Mouse (Mus musculus) regulatory T cell (primary cell): ENCODE results near the gene Prlh.

Source experiments
- in situ Hi-C: fragments of 300-600 bp; cut with MboI, MseI; formaldehyde crosslinking; loops from one replicate; pipeline ENCODE4 v1.15.1; 2025; ENCODE audit warnings: high pct_unique_total_duplicates

Gene Prlh

GRCm38 (mm10) chr1:90999911-91000601 lies 47.1 kb downstream of the Prlh start:
- in situ Hi-C loops, result no loop called here

GRCm38 (mm10) chr1:91001101-91001500 lies 48.2 kb downstream of the Prlh start:
- in situ Hi-C loops, result no loop called here

GRCm38 (mm10) chr1:91001871-91002539 lies 49.1 kb downstream of the Prlh start:
- in situ Hi-C loops, result no loop called here

GRCm38 (mm10) chr1:91002641-91003040 lies 49.7 kb downstream of the Prlh start:
- in situ Hi-C loops, result no loop called here
